Comparison of ENCODE assay signal across 26 mouse cellular contexts in genomic region chr1:138662342-138662741, GRCm38 (mm10). TPM values are rescaled to one million over a fixed set of nuclear protein-coding genes. Genes with fewer than 3 reads are reported as not detected.
DNase-seq lines count a peak whose midpoint lies in the region; ATAC-seq lines count a peak whose summit lies in the region.
"Had no signal": no experiment of that assay in that cellular context is flagged by ENCODE, and none has a peak within 500 bp of the region (broad histone marks: within the 10 kb centered on the region; RNA-seq: fewer than 3 reads in every experiment).

No protein-coding gene starts in this region.

- H3K9ac ChIP-seq in hindbrain, embryonic 12.5 days, result no peak overlapping the region
- H3K9ac ChIP-seq in hindbrain, embryonic 14.5 days, result no peak overlapping the region
- no peak overlapping the region for H3K9ac ChIP-seq in hindbrain, embryonic 16.5 days (ENCODE audit: low read depth, low read length)
- H3K9ac ChIP-seq in neural tube, embryonic 13.5 days, result no peak overlapping the region
- no peak overlapping the region for H3K9ac ChIP-seq in forebrain, embryonic 13.5 days
- H3K9ac ChIP-seq: forebrain, embryonic 12.5 days; heart, embryonic 15.5 days; limb, embryonic 12.5 days; liver, embryonic 15.5 days; lung, embryonic 14.5 days had no signal

- peak; percentile 87 for ATAC-seq in hindbrain, embryonic 12.5 days (ENCODE audit: low FRiP score)
- ATAC-seq in hindbrain, embryonic 14.5 days (ENCODE audit: low FRiP score), result no peak
- ATAC-seq in hindbrain, embryonic 16.5 days, result peak; percentile 68; the same call in 1 of the 2 replicates
- peak; percentile 84 for ATAC-seq in neural tube, embryonic 13.5 days (ENCODE audit: low read depth)
- ATAC-seq in erythroblast, adult 5-6 weeks (replicated peaks; ENCODE audit: low FRiP score, poor library complexity, severe bottlenecking), result no peak
- ATAC-seq in forebrain, embryonic 13.5 days, result no peak
- ATAC-seq: intestine, postnatal 0 days; Patski had no signal

- H3K4me1 ChIP-seq in hindbrain, embryonic 12.5 days, result no peaks in the 10 kb centered on the region
- H3K4me1 ChIP-seq in hindbrain, embryonic 14.5 days (replicated peaks; ENCODE audit: control insufficient read depth, insufficient read depth, low read length), result no peaks in the 10 kb centered on the region
- no peaks in the 10 kb centered on the region for H3K4me1 ChIP-seq in hindbrain, embryonic 16.5 days (ENCODE audit: control insufficient read depth, insufficient read depth, low read depth, low read length)
- no peaks in the 10 kb centered on the region for H3K4me1 ChIP-seq in neural tube, embryonic 13.5 days (replicated peaks)
- H3K4me1 ChIP-seq in forebrain, embryonic 13.5 days, result no peaks in the 10 kb centered on the region
- H3K4me1 ChIP-seq: forebrain, embryonic 12.5 days; heart, embryonic 15.5 days; liver, embryonic 15.5 days had no signal

- H3K36me3 ChIP-seq in hindbrain, embryonic 12.5 days, result no peaks in the 10 kb centered on the region
- no peaks in the 10 kb centered on the region for H3K36me3 ChIP-seq in hindbrain, embryonic 14.5 days (replicated peaks; ENCODE audit: control insufficient read depth, insufficient read depth)
- H3K36me3 ChIP-seq in hindbrain, embryonic 16.5 days (ENCODE audit: control insufficient read depth, insufficient read depth, low read length), result no peaks in the 10 kb centered on the region
- no peaks in the 10 kb centered on the region for H3K36me3 ChIP-seq in neural tube, embryonic 13.5 days
- no peaks in the 10 kb centered on the region for H3K36me3 ChIP-seq in forebrain, embryonic 13.5 days (ENCODE audit: poor library complexity, severe bottlenecking)
- H3K36me3 ChIP-seq: forebrain, embryonic 12.5 days; G1E; heart, embryonic 15.5 days; limb, embryonic 12.5 days; liver, embryonic 15.5 days had no signal

- H3K9me3 ChIP-seq in hindbrain, embryonic 12.5 days (replicated peaks), result no peaks in the 10 kb centered on the region
- H3K9me3 ChIP-seq in hindbrain, embryonic 14.5 days (ENCODE audit: control insufficient read depth, low read length), result no peaks in the 10 kb centered on the region
- H3K9me3 ChIP-seq in hindbrain, embryonic 16.5 days (ENCODE audit: control insufficient read depth, low read length), result no peaks in the 10 kb centered on the region
- no peaks in the 10 kb centered on the region for H3K9me3 ChIP-seq in neural tube, embryonic 13.5 days
- H3K9me3 ChIP-seq in forebrain, embryonic 13.5 days (replicated peaks), result no peaks in the 10 kb centered on the region
- H3K9me3 ChIP-seq: forebrain, embryonic 12.5 days; G1E; heart, embryonic 15.5 days; limb, embryonic 12.5 days; liver, embryonic 15.5 days had no signal

- no peak for DNase-seq in hindbrain, embryonic 14.5 days (ENCODE audit: low spot score)
- DNase-seq in MN1 (ENCODE audit: low spot score), result peak; percentile 23
- DNase-seq: adrenal gland, postnatal 14 days; cerebellum, adult 11-12 months; cerebellum, adult 9-11 months; gastrocnemius, postnatal 14 days; kidney, postnatal 14 days; lung, embryonic 14.5 days; lung, postnatal 14 days; retina, postnatal 1 day; right cerebral cortex, postnatal 14 days; thymus, postnatal 4 days had no signal

- no peak overlapping the region for H3K4me3 ChIP-seq in hindbrain, embryonic 12.5 days
- H3K4me3 ChIP-seq in hindbrain, embryonic 14.5 days (replicated peaks; ENCODE audit: low read length), result no peak overlapping the region
- H3K4me3 ChIP-seq in hindbrain, embryonic 16.5 days (ENCODE audit: low read length), result no peak overlapping the region
- no peak overlapping the region for H3K4me3 ChIP-seq in neural tube, embryonic 13.5 days
- no peak overlapping the region for H3K4me3 ChIP-seq in forebrain, embryonic 13.5 days
- H3K4me3 ChIP-seq: forebrain, embryonic 12.5 days; heart, embryonic 15.5 days; layer of hippocampus, adult 2 months; left cerebral cortex, adult 2 months; limb, embryonic 12.5 days; liver, embryonic 15.5 days had no signal

- H3K27me3 ChIP-seq in hindbrain, embryonic 12.5 days, result no peaks in the 10 kb centered on the region
- no peaks in the 10 kb centered on the region for H3K27me3 ChIP-seq in hindbrain, embryonic 14.5 days (ENCODE audit: control insufficient read depth, insufficient read depth, low read length)
- no peaks in the 10 kb centered on the region; the same call in 1 of the 2 replicates for H3K27me3 ChIP-seq in hindbrain, embryonic 16.5 days (replicated peaks; ENCODE audit: control insufficient read depth, insufficient read depth, low read length)
- H3K27me3 ChIP-seq in neural tube, embryonic 13.5 days, result peaks cover 1% of the 10 kb centered on the region; the same call in 1 of the 2 replicates
- no peaks in the 10 kb centered on the region for H3K27me3 ChIP-seq in forebrain, embryonic 13.5 days
- H3K27me3 ChIP-seq: forebrain, embryonic 12.5 days; heart, embryonic 15.5 days; limb, embryonic 12.5 days; liver, embryonic 15.5 days; Patski had no signal

- no peak overlapping the region for H3K27ac ChIP-seq in hindbrain, embryonic 12.5 days
- no peak overlapping the region for H3K27ac ChIP-seq in hindbrain, embryonic 14.5 days
- no peak overlapping the region for H3K27ac ChIP-seq in hindbrain, embryonic 16.5 days (ENCODE audit: low read depth, low read length)
- H3K27ac ChIP-seq in neural tube, embryonic 13.5 days (replicated peaks), result no peak overlapping the region
- H3K27ac ChIP-seq in forebrain, embryonic 13.5 days, result no peak overlapping the region
- H3K27ac ChIP-seq: forebrain, embryonic 12.5 days; heart, embryonic 15.5 days; layer of hippocampus, adult 2 months; left cerebral cortex, adult 2 months; limb, embryonic 12.5 days; liver, embryonic 15.5 days had no signal

- no peak overlapping the region for H3K4me2 ChIP-seq in hindbrain, embryonic 12.5 days (replicated peaks)
- no peak overlapping the region for H3K4me2 ChIP-seq in hindbrain, embryonic 14.5 days (replicated peaks)
- H3K4me2 ChIP-seq in hindbrain, embryonic 16.5 days (ENCODE audit: low read length), result no peak overlapping the region
- no peak overlapping the region for H3K4me2 ChIP-seq in neural tube, embryonic 13.5 days
- H3K4me2 ChIP-seq in forebrain, embryonic 13.5 days, result no peak overlapping the region
- H3K4me2 ChIP-seq: forebrain, embryonic 12.5 days; heart, embryonic 15.5 days; limb, embryonic 12.5 days; liver, embryonic 15.5 days; lung, embryonic 14.5 days had no signal

- WGBS in hindbrain, embryonic 12.5 days, result 51% methylated on average over 2 of the region's 2 CpGs
- 52% methylated on average over 2 of the region's 2 CpGs for WGBS in hindbrain, embryonic 14.5 days
- WGBS in hindbrain, embryonic 16.5 days, result 29% methylated on average over 2 of the region's 2 CpGs
- 35% methylated on average over 2 of the region's 2 CpGs for WGBS in neural tube, embryonic 13.5 days
- 85% methylated on average over 2 of the region's 2 CpGs for WGBS in forebrain, embryonic 13.5 days

RNA-seq across cellular contexts. Expression of gene Nek7, which starts 42.4 kb away (rescaled TPM):
- 23.2 and 24.5 TPM in 2 replicates for polyA plus RNA-seq in hindbrain, embryonic 12.5 days (2016; fragmentation: Nextera tagmentation; extraction: Ambion mirVana)
- 12.4 and 14.9 TPM in 2 replicates for polyA plus RNA-seq in hindbrain, embryonic 14.5 days (2014; fragmentation: Nextera tagmentation; extraction: Ambion mirVana)
- 10.9 and 12.3 TPM in 2 replicates for polyA plus RNA-seq in hindbrain, embryonic 16.5 days (2015; fragmentation: Nextera tagmentation; extraction: Ambion mirVana)
- 13.8 and 14.5 TPM in 2 replicates for polyA plus RNA-seq in neural tube, embryonic 13.5 days (2015; fragmentation: Nextera tagmentation; extraction: Ambion mirVana)
- 31.1 and 31.3 TPM in 2 replicates for total RNA-seq in erythroblast, adult 5-6 weeks (2015; ENCODE audit: low replicate concordance)
- total RNA-seq in erythroblast, adult 5-6 weeks (2017; ENCODE audit: low replicate concordance), result 35.2 and 47.1 TPM in 2 replicates
- 19.8 and 20.6 TPM in 2 replicates for polyA plus RNA-seq in forebrain, embryonic 13.5 days (2015; fragmentation: Nextera tagmentation; extraction: Ambion mirVana)

Comparison
In these comparisons a context has a peak if more than half of its experiments do, and no peak if none do; other contexts are left out.
1. ATAC-seq: peak in hindbrain, embryonic 12.5 days (single experiment), hindbrain, embryonic 16.5 days (single experiment) and neural tube, embryonic 13.5 days (single experiment); none in hindbrain, embryonic 14.5 days (single experiment), erythroblast, adult 5-6 weeks (single experiment) and forebrain, embryonic 13.5 days (single experiment).